Mouse (Mus musculus): Measurements from ENCODE around the gene Iqce.

Iqce gene

DNA sequence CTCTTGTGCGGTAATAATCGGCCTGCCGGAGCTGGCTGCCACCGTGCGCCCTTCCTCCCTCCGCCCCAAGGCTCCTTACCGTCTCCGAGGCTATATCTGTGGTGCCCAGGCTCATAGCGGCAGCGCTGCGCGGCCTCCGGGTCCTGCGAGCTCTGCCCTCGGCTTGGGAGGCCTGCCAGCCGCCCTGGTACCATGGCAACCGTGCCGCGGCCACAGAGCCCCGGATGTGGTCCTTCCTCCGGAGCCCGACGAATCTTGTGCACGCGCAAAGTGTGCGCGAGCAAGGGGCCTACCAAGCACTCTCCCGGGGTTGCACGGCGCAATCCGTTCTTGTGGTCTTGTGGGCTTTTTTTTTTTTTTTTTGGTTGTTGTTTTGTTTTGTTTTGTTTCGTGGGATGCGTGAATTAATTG is at the start of gene Iqce:
TSS of gene Iqce (minus strand) at position 276 of the 411 bp plus-strand sequence.
- peak; percentile 92 to 94 for DNase-seq

DNA sequence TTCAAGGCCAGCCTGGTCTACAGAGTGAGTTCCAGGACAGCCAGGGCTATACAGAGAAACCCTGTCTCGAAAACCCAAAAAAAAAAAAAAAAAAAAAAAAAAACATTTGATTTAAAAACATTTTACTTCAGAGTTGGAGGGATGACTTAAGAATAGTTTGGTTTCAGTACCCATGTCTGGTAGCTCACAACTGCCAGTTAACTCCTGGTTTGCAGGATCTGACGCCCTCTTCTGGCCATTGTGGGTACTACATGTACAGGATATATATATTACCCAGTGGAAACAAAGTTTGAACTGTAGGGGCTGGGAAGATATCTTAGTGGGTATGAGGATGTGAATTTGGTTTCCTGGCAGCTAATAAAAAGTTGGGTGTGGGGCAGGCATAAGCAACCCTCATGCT is 48.7 kb upstream of the Iqce start:
- DNase-seq = no peak

DNA sequence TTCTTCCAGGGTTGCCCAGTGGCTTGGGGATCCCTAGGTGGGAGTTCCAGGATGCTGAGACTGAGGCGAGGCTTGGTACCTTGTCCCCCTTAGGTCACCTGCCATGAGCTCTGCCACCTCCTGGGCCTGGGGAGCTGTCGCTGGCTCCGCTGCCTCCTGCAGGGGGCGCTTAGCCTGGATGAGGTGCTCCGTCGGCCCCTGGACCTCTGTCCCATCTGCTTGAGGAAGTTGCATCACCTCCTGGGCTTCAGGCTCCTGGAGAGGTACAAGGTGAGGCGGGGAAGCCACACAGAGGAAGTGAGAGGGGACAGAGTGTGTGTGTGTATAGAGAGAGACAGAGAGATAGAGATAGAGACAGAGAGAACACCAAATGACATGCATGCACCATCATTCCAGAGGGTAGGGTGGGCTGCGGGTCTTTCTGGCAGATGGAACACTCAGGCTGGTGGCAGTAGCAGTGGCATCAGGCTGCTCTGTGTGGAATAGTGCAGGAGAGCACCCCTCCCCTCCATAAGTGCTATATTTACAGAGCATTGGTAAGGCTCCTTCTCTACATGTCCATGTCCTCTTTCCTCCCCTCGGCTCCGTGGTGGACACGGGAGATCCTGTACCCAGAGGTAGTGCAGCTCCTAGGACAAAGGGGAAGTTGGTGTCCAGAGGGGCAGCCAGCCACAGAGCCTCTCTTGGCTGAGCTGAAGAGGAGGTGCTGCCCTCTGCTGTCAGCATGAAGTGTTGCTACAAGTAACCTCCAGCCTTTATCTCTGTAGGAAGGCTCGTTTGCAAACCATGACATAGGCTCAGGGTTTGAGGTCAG is 47.1 kb upstream of the Iqce start:
- peak; percentile 39 to 41 for DNase-seq

DNA sequence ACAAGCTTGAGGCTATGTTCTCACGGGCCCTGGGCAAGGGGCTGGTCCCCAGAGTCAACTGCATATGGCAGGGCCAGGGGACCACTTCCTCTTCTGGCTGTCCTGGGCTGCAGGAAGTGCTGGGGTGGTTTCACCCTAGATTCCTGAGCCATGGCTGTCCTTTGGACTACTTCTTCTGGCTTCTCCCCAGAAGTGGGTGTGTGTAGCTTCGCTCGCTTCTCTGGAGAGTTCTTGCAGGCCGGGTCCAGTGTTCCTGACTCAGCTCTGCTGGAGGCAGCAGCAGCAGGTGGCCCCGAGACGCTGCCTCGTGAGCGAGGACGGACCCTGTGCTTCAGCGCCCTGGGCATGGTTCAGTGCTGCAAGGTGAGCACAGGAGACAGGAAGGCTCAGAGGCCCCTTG is 46.2 kb upstream of the Iqce start:
- DNase-seq = no peak

DNA sequence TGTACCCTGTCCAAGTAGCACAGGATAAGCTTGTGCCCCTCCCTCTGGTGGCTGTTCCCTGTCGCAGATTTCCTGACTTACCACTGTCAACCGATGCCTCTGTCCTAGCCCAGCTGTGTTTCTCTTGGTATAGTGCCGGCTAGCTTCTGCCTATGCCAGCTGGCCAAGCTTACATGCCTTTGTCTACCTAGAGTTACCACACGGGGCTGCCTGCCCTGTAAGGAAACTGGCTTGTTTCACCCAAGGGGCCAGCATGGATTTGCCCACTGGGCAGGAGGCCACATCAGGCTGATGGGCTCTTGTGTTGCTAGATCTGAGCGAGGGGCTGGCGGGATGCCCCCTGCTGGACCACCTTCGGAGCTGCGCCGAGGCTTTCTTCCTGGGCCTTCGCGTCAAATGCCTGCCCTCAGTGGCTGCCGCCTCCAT is 41.5 kb upstream of the Iqce start:
- no peak for DNase-seq

DNA sequence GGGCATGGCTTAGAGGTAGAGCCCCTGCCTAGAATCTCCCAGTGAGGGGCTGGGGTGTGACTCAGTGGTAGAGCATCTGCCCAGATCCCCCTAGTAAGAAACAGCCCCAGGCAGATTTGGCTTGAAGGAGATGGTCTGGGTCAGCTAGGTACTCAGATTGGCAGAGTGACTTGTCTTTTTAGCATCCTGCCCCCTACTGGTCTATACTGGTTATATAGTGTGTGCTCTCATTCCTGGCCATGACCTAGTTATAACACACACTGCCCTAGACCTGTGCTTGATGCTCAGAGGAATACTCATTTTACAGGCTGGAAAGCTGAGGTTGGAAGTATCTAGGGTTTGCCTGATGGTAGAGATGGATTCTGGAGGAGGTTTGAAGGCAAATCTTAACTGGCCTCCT is 39.7 kb upstream of the Iqce start:
- no peak for DNase-seq

DNA sequence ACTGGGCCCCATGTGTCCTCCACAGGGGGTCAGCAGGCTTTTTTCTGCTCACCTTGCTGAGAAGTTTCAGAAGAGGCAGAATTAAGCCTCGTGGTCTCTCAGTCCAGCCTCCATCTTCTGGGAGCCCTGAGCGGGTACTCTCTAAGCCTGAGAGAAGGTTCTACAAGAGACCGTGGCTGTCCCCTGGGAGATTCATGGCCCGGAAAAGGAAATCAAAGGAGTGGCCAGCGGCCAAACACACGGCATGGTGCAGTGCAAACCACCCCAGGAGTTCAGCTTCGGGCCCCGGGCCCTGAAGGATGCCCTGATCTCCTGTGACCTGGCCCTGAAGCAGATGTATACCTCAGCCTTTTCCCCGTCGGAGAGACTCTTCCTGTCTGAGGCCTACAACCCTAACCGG is 38.9 kb upstream of the Iqce start:
- DNase-seq = no peak

DNA sequence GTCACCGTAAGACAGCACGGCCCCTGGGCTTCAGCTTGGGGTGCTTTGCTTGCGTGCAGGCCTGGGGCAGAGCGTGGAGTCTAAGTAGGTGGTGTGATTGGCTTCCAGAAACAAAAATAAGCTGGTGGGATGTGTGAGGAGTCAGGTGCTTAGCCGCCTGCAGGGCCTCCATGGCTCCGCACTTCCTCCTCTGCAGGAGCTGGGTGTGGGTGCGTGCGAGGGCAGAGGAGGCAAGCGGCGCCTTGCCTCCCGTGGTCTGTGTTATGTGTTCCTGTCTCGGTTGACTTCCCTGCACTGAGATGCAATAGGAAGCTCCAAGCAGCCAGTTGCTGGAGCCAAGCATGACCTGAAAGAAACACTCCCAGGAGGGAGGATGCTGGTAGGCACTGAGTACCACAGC is 37.6 kb upstream of the Iqce start:
- no peak for DNase-seq

DNA sequence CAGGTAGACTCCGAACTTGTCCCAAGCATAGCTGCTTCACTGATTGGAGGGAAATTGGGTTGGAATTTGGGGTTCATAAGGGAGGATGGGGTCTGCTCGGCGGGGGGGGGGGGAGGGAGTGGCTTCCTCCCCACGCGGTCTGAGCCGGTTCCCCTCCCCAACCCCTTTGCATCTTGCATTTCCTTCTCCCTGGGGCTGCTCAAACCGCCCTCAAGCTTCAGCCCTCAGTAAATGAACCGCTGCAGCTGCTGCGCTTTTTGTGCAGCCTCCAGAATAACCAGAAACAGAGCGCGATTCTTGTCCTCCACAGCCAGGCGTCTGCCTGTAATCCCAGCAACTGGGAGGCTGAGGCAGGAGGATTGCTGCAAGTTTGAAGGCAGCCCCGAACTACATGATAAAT is 34.0 kb upstream of the Iqce start:
- no peak for DNase-seq

DNA sequence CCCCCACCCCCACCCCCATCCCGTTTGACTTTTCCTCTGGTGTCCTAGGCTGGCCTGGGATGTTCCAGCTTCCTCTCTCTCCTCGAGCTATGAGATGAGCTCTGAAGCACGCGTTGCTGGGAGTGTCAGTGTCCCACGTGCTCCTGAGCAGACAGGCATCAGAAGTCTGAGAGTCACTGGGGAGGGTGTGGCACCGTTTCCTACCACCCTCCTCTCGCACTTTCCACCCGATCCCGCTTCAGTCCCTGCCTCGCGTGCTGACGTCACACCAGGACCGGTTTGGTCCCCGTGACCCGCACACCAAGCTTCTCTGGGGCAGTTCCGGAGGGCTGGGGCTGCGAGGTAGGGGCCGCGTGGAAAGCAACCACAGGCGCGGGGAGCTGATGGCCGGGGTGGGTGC is 33.1 kb upstream of the Iqce start:
- DNase-seq = peak in 1 of 2 experiments; percentile 29

DNA sequence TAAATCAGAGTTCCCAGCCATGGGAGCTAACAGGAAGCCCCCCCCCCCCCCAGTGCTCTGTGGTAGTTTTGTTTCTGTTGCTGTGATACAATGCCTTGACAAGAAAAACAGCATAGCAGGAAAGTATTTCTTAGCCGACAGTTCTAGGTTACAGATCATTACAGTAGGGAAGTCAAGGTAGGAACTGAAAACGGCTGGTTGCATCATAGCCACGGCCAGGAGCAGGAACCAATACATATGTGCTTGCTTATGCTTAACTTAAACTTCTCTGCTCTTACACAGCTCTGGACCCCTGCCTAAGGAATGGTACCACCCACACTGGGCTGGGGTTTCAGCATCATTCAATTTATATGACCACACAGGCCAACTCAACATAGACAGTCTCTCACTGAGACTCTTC is 31.2 kb upstream of the Iqce start:
- no peak for DNase-seq

DNA sequence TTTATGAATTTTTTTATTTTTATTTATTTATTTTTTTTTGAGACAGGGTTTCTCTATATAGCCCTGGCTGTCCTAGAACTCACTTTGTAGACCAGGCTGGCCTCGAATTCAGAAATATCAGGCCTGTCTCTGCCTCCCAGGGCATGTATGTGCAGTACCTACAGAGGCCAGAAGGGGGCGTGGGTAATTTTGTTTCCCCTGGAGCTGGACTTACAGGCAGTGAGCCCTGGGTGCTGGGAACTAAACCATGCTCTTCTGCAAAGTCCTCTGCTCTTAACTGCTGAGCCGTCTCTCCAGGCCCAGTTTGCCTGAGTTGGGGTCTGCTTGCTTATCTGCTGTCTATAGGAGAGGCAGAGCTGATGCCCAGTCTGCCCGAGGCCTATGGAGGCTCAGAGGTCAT is 30.0 kb upstream of the Iqce start:
- DNase-seq = no peak

DNA sequence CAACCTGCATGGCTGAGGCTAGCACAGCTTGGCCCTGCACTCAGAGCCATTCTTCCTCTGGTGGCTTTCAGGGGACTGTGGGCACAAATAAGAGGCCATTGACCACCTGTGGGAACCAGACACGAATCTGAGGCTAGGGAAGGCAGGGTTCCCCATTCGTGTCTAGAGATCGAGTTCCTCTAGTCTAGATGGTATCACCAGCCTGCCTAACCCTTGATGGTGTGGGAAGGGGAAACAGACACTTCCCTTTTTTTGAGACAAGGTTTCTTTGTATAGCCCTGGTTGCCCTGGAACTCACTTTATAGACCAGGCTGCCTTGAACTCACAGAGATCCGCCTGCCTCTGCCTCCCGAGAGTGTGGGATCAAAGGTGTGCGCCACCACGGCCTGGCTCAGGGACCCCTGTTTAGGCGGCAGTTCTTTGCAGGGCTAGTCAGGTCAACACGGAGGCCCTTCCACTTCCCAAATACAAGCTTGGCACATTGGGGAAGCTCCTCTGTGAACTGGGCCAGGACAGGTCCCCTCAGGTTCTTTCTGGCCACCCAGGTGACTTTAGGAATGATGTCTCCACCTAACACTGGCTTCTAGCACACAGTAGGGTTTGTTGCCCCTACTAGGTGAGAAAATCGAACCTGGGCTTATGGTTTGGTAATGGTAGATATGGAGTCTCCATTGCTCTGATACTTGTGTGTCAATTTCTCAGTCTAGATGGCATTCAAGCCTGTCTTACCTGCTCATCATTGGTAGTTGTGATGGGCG is 29.0 kb upstream of the Iqce start:
- DNase-seq = no peak

DNA sequence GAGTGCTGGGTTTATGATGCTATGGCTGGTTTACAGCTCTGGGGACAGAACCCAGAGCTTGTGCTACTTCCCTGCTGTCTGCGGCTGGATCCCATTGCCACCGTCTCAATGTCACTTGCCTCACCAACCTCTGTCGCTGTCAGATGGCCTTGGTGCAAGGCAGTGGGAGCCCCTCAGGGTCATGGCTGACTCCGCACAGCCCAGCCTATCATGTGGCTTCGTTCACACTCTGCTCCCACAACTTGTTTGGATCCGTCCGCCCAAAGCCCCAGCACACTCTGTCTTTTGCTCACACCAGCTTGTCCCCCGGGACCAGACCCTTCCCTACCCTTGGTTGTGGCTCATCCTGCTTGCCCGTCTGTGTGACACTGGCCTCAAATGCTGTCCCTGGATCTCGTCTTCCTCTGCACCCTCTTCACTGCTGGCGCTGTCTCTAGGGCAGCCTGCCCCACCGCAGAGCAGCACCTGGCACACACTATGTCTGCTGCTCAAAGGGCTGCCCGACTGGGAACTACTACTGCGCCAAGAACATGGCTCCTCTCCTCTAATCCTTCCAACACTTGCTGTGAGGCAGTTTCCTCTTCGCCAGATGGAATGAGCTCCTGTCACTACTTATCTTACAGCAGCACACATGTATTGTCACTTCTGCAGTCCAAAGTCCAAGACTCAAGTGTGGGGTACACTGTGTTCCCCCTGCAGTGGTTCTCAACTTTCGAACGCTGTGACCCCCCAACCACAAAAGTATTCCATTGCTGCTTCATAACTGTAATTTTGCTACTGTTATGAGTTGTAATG is 25.0 kb upstream of the Iqce start:
- DNase-seq = no peak

DNA sequence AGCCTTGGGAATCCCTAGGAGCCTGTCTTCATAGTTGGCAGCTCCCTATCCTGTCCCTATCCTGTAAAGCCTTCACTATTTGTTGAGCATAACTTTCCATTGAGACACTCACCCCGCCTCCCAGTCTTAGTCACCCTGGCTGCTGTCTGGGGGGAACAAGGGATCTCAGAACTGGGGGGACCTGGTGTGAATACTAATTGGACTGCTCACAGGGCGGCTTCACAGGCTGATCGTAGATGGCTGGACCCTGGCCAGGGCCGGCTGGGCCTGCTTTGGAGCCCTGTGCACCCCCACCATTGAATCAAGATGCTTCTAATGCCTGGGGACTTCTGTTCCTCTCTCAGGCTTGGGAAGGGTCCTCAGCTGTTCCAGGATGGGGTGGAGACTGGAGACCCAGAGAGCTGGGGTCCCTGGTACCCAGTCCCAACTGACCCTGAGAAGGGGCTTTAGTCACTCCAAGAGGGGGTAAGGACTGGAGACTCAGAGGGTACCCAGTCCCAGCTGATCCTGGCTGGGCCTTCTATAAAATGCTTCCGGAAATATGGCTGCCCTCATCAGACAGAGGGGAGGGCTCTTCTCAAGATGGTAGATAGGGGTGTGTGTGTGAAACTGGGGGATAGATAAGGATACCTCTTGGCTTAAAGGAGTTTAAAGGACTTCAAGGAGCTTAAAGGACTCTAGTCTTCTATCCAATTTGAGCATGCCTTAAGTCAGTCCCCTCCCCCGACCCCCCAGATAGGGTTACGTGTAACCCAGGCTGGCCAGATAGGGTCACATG is 24.1 kb upstream of the Iqce start:
- no peak for DNase-seq

DNA sequence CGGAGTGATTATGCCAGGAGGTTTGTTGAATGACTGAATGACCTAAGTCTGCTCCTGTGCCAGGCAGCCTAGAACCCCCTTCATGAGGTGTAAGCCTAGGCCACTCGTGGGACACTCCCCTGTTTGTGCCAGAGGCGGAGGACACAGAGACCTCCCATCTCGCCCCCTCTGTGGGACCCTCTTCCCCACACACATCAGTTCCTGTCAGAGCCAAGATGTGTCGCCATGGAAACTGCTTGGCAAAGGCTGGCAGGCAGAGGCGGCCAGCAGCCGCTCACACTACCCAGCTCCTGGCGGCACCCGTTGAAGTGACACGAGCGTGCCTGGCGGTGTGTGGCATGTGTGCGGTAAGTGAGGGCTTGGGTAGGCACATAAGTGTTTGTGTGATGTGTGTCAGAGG is 21.6 kb upstream of the Iqce start, which contains the start of gene Amz1:
TSS of gene Amz1 (plus strand) at position 306 of the 400 bp plus-strand sequence.
- no peak for DNase-seq

DNA sequence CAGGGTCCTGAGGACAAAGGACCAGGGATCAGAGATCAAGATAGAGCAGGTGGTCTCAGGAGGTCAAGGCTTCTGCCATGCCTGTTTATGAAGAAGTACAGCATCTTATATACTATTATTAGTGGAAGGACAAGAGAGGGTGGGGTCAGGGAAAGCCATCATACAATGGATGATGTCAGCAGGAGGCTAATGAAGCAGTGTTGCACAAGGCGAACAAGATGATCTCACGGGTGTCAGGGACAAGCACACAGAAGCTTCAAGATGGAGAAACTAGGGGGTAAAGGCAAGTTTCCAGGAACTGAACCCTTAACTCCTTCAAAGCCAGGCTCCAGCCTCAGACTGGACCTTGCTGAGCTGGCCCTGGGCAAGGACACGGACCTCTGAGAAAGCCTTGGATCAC is 19.9 kb upstream of the Iqce start:
- DNase-seq = no peak

DNA sequence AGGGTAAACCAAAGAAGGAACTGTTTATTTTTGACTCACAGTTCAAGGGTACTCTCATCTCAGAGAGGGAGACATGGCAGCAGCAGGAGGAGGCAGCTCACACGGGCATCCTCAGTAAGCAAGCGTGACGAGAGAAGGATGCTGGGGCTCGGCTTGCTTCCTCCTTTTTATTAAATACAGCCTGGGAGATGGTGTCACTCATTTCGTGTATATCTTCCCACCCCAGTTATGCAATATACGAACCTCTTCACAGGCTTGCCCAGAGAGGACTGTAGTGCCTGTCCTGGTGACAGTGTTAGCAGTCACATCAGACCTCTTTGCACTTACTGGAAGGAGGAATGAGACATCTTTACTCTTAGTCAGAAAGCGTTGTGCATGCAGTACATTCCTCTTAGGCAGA is 18.6 kb upstream of the Iqce start:
- DNase-seq = no peak

DNA sequence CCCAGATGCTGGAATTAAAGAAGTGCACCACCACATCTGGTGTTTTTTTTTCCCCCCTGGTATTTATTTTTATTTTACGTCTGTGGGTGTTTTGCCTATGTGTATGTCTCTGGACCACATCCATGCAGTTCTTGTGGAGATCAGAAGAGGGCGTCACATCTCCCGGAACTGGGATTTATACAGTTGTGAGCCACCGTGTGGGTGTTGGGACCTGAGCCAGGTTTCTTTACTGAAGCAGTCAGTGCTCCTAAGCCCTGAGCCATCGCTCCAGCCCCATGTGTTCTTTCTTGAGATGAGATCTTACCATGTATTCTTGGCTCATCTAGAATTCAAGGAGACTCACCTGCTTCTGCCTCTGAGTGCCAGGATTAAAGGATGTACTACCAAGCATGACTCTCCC is 8.9 kb upstream of the Iqce start:
- DNase-seq = no peak

DNA sequence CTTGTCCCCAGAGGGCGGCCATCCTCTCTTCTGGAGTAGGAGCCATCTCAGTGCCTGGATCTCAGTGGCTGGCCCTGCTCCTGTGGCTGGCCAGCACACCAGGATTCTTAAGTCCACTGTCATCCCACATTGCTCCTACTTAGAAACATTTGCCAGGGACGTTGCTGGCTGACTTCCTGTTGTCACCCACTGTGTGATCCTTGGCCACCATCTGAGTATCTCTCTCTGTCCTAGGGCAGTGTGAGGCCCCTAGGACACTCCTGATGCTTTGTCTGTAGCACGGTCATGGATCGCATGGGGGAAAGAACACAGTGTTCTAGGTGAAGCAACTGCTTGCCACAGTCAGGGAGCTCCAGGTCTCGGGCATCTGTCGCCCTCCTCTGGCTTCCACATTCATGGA is 8.1 kb upstream of the Iqce start:
- DNase-seq = no peak

DNA sequence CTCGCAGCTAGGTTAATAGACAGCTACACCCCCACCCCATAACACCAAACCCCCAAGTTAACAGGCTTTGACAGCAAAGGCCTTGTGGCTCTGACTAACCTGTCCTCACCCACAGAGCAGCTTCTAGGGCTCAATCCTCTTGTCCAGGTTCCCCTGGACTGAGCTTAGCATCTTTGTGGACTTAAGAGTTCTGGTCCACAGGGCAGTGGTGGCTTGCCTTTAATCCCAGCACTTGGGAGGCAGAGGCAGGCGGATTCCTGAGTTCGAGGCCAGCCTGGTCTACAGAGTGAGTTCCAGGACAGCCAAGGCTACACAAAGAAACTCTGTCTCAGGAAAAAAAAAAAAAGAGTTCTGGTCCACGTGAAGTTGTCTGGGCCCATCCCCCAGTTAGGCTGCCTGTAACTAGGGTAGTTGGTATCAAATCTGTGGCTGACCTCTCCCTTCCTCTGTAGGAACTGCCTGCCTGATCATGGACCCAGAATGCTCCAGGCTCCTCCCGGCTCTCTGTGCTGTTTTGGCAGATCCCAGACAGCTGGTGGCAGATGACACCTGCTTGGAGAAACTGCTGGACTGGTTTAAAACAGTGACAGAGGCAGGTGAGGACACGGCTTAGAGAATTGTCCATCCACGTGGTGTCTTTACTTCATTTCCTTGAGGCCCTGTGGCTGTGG is 3.5 kb upstream of the Iqce start:
- DNase-seq = peak in 1 of 2 experiments; percentile 17
